Mouse (Mus musculus) embryonic facial prominence, embryonic 11.5 days (tissue): ENCODE measurements at regions not wholly inside any gene's neighbourhood (a gene's known extent, or its start where the extent isn't known, plus 50 kb on each side); places are given as distances from the start of the nearest gene placed in this dataset.

ENCODE experiments used
- ATAC-seq: fragments of 200-750 bp; cut with Nextera tagmentation; replicated peaks from 2 replicates; pipeline ENCODE4 v1.8.0; 2017; ENCODE audit warnings: low read depth; ENCODE audit not compliant: insufficient number of reproducible peaks, low FRiP score, low TSS enrichment
- DNase-seq: peaks from one replicate; pipeline ENCODE4 v3.0.0-alpha.2; 2015; ENCODE audit warnings: low spot score
- H3K27ac ChIP-seq: fragments of 300-500 bp; sonication (generic); replicated peaks from 2 replicates; pipeline ENCODE4 v1.5.1; 2014; ENCODE audit warnings: mild to moderate bottlenecking, low read depth, low read length, control low read depth
- H3K27me3 ChIP-seq: fragments of 300-500 bp; sonication (generic); 2 replicates; pipeline ENCODE4 v1.6.1; 2014; ENCODE audit warnings: mild to moderate bottlenecking, low read length, moderate library complexity, mixed read lengths; ENCODE audit not compliant: control insufficient read depth, insufficient read depth
- H3K36me3 ChIP-seq: fragments of 300-500 bp; sonication (generic); replicated peaks from 2 replicates; pipeline ENCODE4 v1.6.1; 2014; ENCODE audit warnings: low read depth, mild to moderate bottlenecking, low read length, moderate library complexity, mixed read lengths; ENCODE audit not compliant: control insufficient read depth, insufficient read depth
- H3K4me1 ChIP-seq: fragments of 300-500 bp; sonication (generic); 2 replicates; pipeline ENCODE4 v1.6.1; 2014; ENCODE audit warnings: low read length, mixed read lengths; ENCODE audit not compliant: control insufficient read depth, insufficient read depth
- H3K4me2 ChIP-seq: fragments of 300-500 bp; sonication (generic); 2 replicates; pipeline ENCODE4 v1.6.1; 2014; ENCODE audit warnings: low read depth, mild to moderate bottlenecking, control low read depth, low read length, moderate library complexity
- H3K4me3 ChIP-seq: fragments of 300-500 bp; sonication (generic); 2 replicates; pipeline ENCODE4 v1.5.1; 2014; ENCODE audit warnings: low read depth, low read length, control low read depth
- H3K9ac ChIP-seq: fragments of 300-500 bp; sonication (generic); replicated peaks from 2 replicates; pipeline ENCODE4 v1.6.1; 2014; ENCODE audit warnings: mild to moderate bottlenecking, control low read depth, low read length
- H3K9me3 ChIP-seq: fragments of 300-500 bp; sonication (generic); replicated peaks from 2 replicates; pipeline ENCODE4 v1.6.1; 2016; ENCODE audit warnings: mild to moderate bottlenecking, low read length, inconsistent platforms, mixed read lengths; ENCODE audit not compliant: control insufficient read depth
- WGBS: fragments of 180-500 bp; shearing (Covaris S2); extraction: QIAGEN DNeasy Blood & Tissue Kit; methylation state at CpG from one replicate; pipeline ENCODE4 v1.1.7; 2014; 5-methylcytosine and 5-hydroxymethylcytosine counted together

GRCm38 (mm10) chr16:19869425-19869824 is 109.4 kb downstream of the B3gnt5 start:
- DNase-seq (no peak), ATAC-seq (no peak)
- Histone ChIP-seq H3K4me3 (no peak overlapping the region), H3K9me3 (no peaks in the 10 kb centered on the region), H3K9ac (no peak overlapping the region), H3K36me3 (no peaks in the 10 kb centered on the region), H3K4me2 (no peak overlapping the region), H3K27ac (no peak overlapping the region), H3K4me1 (no peaks in the 10 kb centered on the region), H3K27me3 (no peaks in the 10 kb centered on the region)

- Histone ChIP-seq H3K4me1 (no peaks in the 10 kb centered on the region), H3K4me2 (no peak overlapping the region), H3K4me3 (no peak overlapping the region), H3K27ac (no peak overlapping the region), H3K9ac (no peak overlapping the region), H3K36me3 (no peaks in the 10 kb centered on the region), H3K27me3 (no peaks in the 10 kb centered on the region), H3K9me3 (no peaks in the 10 kb centered on the region)
- ATAC-seq (no peak), DNase-seq (no peak)
- WGBS: 68% methylated on average over 10 of the region's 10 CpGs
Measured at GRCm38 (mm10) chr16:19876861-19877554, 105.8 kb downstream of the Klhl6 start.

GRCm38 (mm10) chr16:19882961-19883360 is 99.9 kb downstream of the Klhl6 start:
- no peaks in the 10 kb centered on the region for H3K9me3 ChIP-seq
- WGBS: 92% methylated on average over 3 of the region's 3 CpGs
- no peak for DNase-seq
- H3K27ac ChIP-seq: no peak overlapping the region
- no peak overlapping the region for H3K9ac ChIP-seq
- H3K4me1 ChIP-seq: no peaks in the 10 kb centered on the region
- no peak for ATAC-seq
- no peaks in the 10 kb centered on the region for H3K27me3 ChIP-seq
- H3K4me3 ChIP-seq: no peak overlapping the region
- H3K4me2 ChIP-seq: no peak overlapping the region
- no peaks in the 10 kb centered on the region for H3K36me3 ChIP-seq

- Histone ChIP-seq H3K27ac (no peak overlapping the region), H3K27me3 (no peaks in the 10 kb centered on the region), H3K36me3 (no peaks in the 10 kb centered on the region), H3K4me2 (no peak overlapping the region), H3K9ac (no peak overlapping the region), H3K4me3 (no peak overlapping the region), H3K9me3 (no peaks in the 10 kb centered on the region), H3K4me1 (no peaks in the 10 kb centered on the region)
- 56% methylated on average over 9 of the region's 9 CpGs for WGBS
- ATAC-seq (no peak), DNase-seq (peak; percentile 24)
Measured at GRCm38 (mm10) chr16:19883776-19884513, 98.9 kb downstream of the Klhl6 start.

- 89% methylated on average over 6 of the region's 6 CpGs for WGBS
- Histone ChIP-seq H3K4me2 (no peak overlapping the region), H3K9ac (no peak overlapping the region), H3K36me3 (no peaks in the 10 kb centered on the region), H3K27me3 (no peaks in the 10 kb centered on the region), H3K4me1 (no peaks in the 10 kb centered on the region), H3K4me3 (no peak overlapping the region), H3K9me3 (no peaks in the 10 kb centered on the region), H3K27ac (no peak overlapping the region)
- no peak for DNase-seq
- ATAC-seq: no peak
Measured at GRCm38 (mm10) chr16:19884535-19884934, 98.3 kb downstream of the Klhl6 start.

GRCm38 (mm10) chr16:19886596-19886995 is 96.2 kb downstream of the Klhl6 start:
- Histone ChIP-seq H3K4me1 (no peaks in the 10 kb centered on the region), H3K36me3 (no peaks in the 10 kb centered on the region), H3K4me3 (no peak overlapping the region), H3K9me3 (no peaks in the 10 kb centered on the region), H3K27me3 (no peaks in the 10 kb centered on the region), H3K9ac (no peak overlapping the region), H3K27ac (no peak overlapping the region), H3K4me2 (no peak overlapping the region)
- ATAC-seq (no peak), DNase-seq (no peak)

GRCm38 (mm10) chr16:19889576-19889975 is 93.3 kb downstream of the Klhl6 start:
- Histone ChIP-seq H3K36me3 (no peaks in the 10 kb centered on the region), H3K4me1 (no peaks in the 10 kb centered on the region), H3K4me3 (no peak overlapping the region), H3K9ac (no peak overlapping the region), H3K27me3 (no peaks in the 10 kb centered on the region), H3K4me2 (no peak overlapping the region), H3K9me3 (no peaks in the 10 kb centered on the region), H3K27ac (no peak overlapping the region)
- 36% methylated on average over 3 of the region's 3 CpGs for WGBS
- DNase-seq (no peak), ATAC-seq (no peak)

GRCm38 (mm10) chr16:19891441-19891840 is 91.4 kb downstream of the Klhl6 start:
- WGBS: 85% methylated on average over 3 of the region's 3 CpGs
- ATAC-seq (no peak), DNase-seq (no peak)
- H3K27me3 ChIP-seq: no peaks in the 10 kb centered on the region
- no peaks in the 10 kb centered on the region for H3K4me1 ChIP-seq
- no peak overlapping the region for H3K4me3 ChIP-seq
- H3K9me3 ChIP-seq: no peaks in the 10 kb centered on the region
- H3K9ac ChIP-seq: no peak overlapping the region
- no peak overlapping the region for H3K27ac ChIP-seq
- H3K4me2 ChIP-seq: no peak overlapping the region
- no peaks in the 10 kb centered on the region for H3K36me3 ChIP-seq
